Mouse (Mus musculus) forebrain, embryonic 16.5 days (tissue): ENCODE measurements around the gene Fes. TPM values are rescaled to one million over a fixed set of nuclear protein-coding genes. Genes with fewer than 3 reads are reported as not detected.
A peak's percentile ranks its signal among the peaks of the same experiment; 100 is the strongest.

Source experiments
- ATAC-seq: fragments of 200-750 bp; cut with Nextera tagmentation; 2 replicates; pipeline ENCODE4 v1.8.0; 2017; ENCODE audit warnings: mild to moderate bottlenecking, moderate library complexity
- H3K27ac ChIP-seq: fragments of 300-500 bp; sonication (generic); 2 replicates; pipeline ENCODE4 v1.5.1; 2014; ENCODE audit warnings: low read length, control low read depth
- H3K27me3 ChIP-seq: fragments of 300-500 bp; sonication (generic); replicated peaks from 2 replicates; pipeline ENCODE4 v1.6.1; 2014; ENCODE audit warnings: low read length; ENCODE audit not compliant: control insufficient read depth, insufficient read depth
- H3K36me3 ChIP-seq: fragments of 300-500 bp; sonication (generic); 2 replicates; pipeline ENCODE4 v1.6.1; 2014; ENCODE audit not compliant: control insufficient read depth, insufficient read depth
- H3K4me1 ChIP-seq: fragments of 300-500 bp; sonication (generic); replicated peaks from 2 replicates; pipeline ENCODE4 v1.6.1; 2014; ENCODE audit warnings: low read length; ENCODE audit not compliant: control insufficient read depth, insufficient read depth
- H3K4me2 ChIP-seq: fragments of 300-500 bp; sonication (generic); 2 replicates; pipeline ENCODE4 v1.6.1; 2014; ENCODE audit warnings: mild to moderate bottlenecking, low read length, control low read depth
- H3K4me3 ChIP-seq: fragments of 300-500 bp; sonication (generic); replicated peaks from 2 replicates; pipeline ENCODE4 v1.5.1; 2014; ENCODE audit warnings: mild to moderate bottlenecking, low read length, control low read depth
- H3K9ac ChIP-seq: fragments of 300-500 bp; sonication (generic); replicated peaks from 2 replicates; pipeline ENCODE4 v1.6.1; 2014; ENCODE audit warnings: low read depth, low read length, control low read depth
- H3K9me3 ChIP-seq: fragments of 300-500 bp; sonication (generic); 2 replicates; pipeline ENCODE4 v1.6.1; 2016; ENCODE audit warnings: low read length; ENCODE audit not compliant: control insufficient read depth
- WGBS: fragments of 180-500 bp; shearing (Covaris S2); extraction: QIAGEN DNeasy Blood & Tissue Kit; methylation state at CpG from one replicate; pipeline ENCODE4 v1.1.7; 2014; 5-methylcytosine and 5-hydroxymethylcytosine counted together
- polyA plus RNA-seq: library from polyadenylated mRNA; unstranded; fragments of >200 nt; fragmentation: Nextera tagmentation; extraction: Ambion mirVana; gene quantifications from 2 replicates; pipeline ENCODE4 v1.2.1, GENCODE M21; 2015

Gene Fes
- 2.8 and 4.7 TPM in 2 replicates for polyA plus RNA-seq

DNA sequence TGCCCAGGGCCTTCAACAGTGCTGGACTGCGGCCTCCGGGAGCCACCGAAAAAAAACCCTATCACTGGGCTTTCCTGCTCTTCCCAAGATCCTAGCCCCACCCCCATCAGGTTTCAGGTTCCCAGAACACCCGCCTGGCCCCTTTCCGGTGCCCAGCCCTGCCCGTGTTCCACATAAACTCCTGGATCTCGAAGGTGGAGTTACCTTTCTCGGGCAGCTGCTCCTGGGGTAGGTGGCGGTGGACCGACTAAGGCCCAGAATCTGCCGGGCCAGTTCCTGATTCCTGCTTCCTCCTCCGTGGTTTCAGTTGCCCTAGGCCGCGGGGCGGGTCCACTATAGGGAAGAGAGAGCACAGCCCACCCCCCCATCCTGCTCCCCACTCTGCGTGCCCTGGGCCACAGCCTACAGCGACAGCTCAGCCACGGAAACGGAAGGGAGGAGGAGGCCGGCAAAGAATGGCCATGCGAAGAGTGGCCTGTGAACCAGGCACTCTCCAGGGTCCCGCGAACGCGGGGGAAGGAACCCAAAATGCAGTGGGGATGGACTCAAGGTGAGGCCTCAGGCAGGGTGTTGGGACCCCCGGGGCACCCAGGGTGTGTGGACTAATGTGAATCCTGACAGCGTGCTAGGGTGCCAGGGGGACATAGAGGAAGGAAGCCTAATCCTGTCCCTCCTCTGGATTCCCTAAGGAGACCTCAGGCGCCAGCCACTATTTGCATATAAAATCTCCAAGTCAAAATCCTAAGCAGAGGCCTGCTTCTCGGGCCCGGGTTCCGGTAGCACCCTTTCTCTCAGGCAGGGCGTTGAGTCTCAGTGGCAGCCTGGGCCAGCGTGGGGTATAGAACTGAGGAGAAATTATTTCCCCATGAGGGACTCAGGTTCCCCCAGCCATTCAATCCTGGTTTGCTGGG is at the start of gene Fes:
Gene Fes, minus strand, starts transcription at position 314 of the 911 bp plus-strand sequence.
- Histone ChIP-seq H3K4me3 (no peak within 1 kb of the TSS), H3K9me3 (no peaks in the 10 kb centered on the region), H3K9ac (no peak within 1 kb of the TSS), H3K27ac (no peak within 1 kb of the TSS), H3K27me3 (peaks cover 7% of the 10 kb centered on the region), H3K36me3 (peaks cover 8% of the 10 kb centered on the region), H3K4me1 (peaks cover 5% of the 10 kb centered on the region; the same call in 1 of the 2 replicates), H3K4me2 (no peak within 1 kb of the TSS)
- ATAC-seq, result 0 out of 2 replicates have a peak, but pooled peaks have one; percentile 10
- 14% methylated on average over 33 of the region's 33 CpGs for WGBS

GRCm38 (mm10) chr7:80436571-80436970 is 48.8 kb upstream of the Fes start:
- Histone ChIP-seq H3K4me1 (peaks cover 11% of the 10 kb centered on the region), H3K36me3 (no peaks in the 10 kb centered on the region), H3K27ac (no peak overlapping the region), H3K9me3 (no peaks in the 10 kb centered on the region), H3K4me3 (no peak overlapping the region), H3K4me2 (no peak overlapping the region), H3K27me3 (no peaks in the 10 kb centered on the region), H3K9ac (no peak overlapping the region)
- 89% methylated on average over 7 of the region's 7 CpGs for WGBS
- no peak for ATAC-seq

- no peak for ATAC-seq
- H3K9ac ChIP-seq, result no peak overlapping the region
- H3K36me3 ChIP-seq, result no peaks in the 10 kb centered on the region
Observed at GRCm38 (mm10) chr7:80435594-80435993, 47.8 kb upstream of the Fes start.

GRCm38 (mm10) chr7:80429661-80430060 is 41.9 kb upstream of the Fes start:
- no peak for ATAC-seq
- Histone ChIP-seq H3K9me3 (no peaks in the 10 kb centered on the region), H3K4me3 (no peak overlapping the region), H3K27me3 (no peaks in the 10 kb centered on the region), H3K36me3 (no peaks in the 10 kb centered on the region), H3K9ac (no peak overlapping the region), H3K4me2 (no peak overlapping the region), H3K4me1 (no peaks in the 10 kb centered on the region), H3K27ac (no peak overlapping the region)
- 91% methylated on average over 12 of the region's 12 CpGs for WGBS

More at GRCm38 (mm10) chr7:80435594-80435993, 47.8 kb upstream of the Fes start:
- 88% methylated on average over 3 of the region's 3 CpGs for WGBS
- no peaks in the 10 kb centered on the region for H3K9me3 ChIP-seq
- no peaks in the 10 kb centered on the region for H3K27me3 ChIP-seq
- peaks cover 9% of the 10 kb centered on the region for H3K4me1 ChIP-seq
- H3K4me2 ChIP-seq, result no peak overlapping the region
- no peak overlapping the region for H3K27ac ChIP-seq
- no peak overlapping the region for H3K4me3 ChIP-seq

DNA sequence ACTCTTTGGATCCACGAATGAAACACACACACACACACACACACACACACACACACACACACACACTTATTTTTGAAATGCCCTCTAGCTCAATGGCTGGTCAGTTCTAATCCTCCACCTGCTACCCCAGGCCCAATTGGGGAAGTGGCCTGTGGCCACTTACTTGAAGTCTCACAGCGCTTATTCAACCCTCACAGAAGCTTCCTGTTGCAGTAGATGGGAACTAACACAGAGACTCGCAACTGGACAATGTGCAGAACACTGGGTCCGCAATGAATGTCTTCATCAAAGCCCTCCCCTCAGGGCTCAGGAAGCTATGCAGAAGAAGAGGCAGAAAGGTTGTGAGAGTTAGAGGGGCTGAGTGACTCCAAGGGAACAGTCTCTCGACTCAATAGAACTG is 40.0 kb upstream of the Fes start:
- ATAC-seq, result no peak
- no peaks in the 10 kb centered on the region for H3K9me3 ChIP-seq
- no peaks in the 10 kb centered on the region for H3K27me3 ChIP-seq
- H3K27ac ChIP-seq, result no peak overlapping the region
- H3K4me2 ChIP-seq, result no peak overlapping the region
- WGBS, result 83% methylated on average over 5 of the region's 5 CpGs
- no peak overlapping the region for H3K9ac ChIP-seq
- no peak overlapping the region for H3K4me3 ChIP-seq
- H3K36me3 ChIP-seq, result no peaks in the 10 kb centered on the region
- H3K4me1 ChIP-seq, result peaks cover 1% of the 10 kb centered on the region

GRCm38 (mm10) chr7:80426363-80426762 is 38.6 kb upstream of the Fes start:
- Histone ChIP-seq H3K36me3 (no peaks in the 10 kb centered on the region), H3K9me3 (no peaks in the 10 kb centered on the region), H3K9ac (no peak overlapping the region), H3K4me3 (no peak overlapping the region), H3K4me1 (peaks cover 3% of the 10 kb centered on the region), H3K4me2 (no peak overlapping the region), H3K27ac (no peak overlapping the region), H3K27me3 (no peaks in the 10 kb centered on the region)
- 81% methylated on average over 7 of the region's 7 CpGs for WGBS
- no peak for ATAC-seq

DNA sequence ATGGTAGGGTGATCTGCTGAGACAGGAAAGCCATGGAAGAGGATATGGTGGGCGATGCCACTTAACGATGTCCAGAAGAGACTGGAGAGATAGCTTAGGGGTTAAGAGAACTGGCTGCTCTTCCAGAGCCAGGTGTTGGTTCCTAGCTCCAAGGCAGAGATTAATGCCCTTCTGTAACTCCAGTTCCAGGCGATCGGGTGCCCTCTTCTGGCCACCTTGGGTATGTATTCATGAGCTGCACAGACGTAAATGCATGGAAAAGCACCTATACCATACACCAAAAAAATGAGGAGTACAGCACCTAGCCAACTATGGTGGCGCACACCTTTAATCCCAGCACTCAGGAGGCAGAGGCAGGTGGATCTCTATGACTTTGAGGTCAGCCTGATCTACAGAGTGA is 37.0 kb upstream of the Fes start:
- no peak overlapping the region for H3K4me2 ChIP-seq
- H3K27me3 ChIP-seq, result no peaks in the 10 kb centered on the region
- ATAC-seq, result no peak
- no peaks in the 10 kb centered on the region for H3K36me3 ChIP-seq
- no peak overlapping the region for H3K27ac ChIP-seq
- no peak overlapping the region for H3K4me3 ChIP-seq
- 89% methylated on average over 6 of the region's 6 CpGs for WGBS
- H3K9me3 ChIP-seq, result no peaks in the 10 kb centered on the region
- H3K9ac ChIP-seq, result no peak overlapping the region
- H3K4me1 ChIP-seq, result peaks cover 3% of the 10 kb centered on the region

- Histone ChIP-seq H3K4me2 (peak overlapping the region; percentile 25; the same call in 1 of the 2 replicates), H3K9me3 (no peaks in the 10 kb centered on the region), H3K27me3 (no peaks in the 10 kb centered on the region), H3K4me1 (peaks cover 3% of the 10 kb centered on the region), H3K9ac (no peak overlapping the region), H3K27ac (no peak overlapping the region), H3K4me3 (no peak overlapping the region), H3K36me3 (no peaks in the 10 kb centered on the region)
- no peak for ATAC-seq
- 24% methylated on average over 20 of the region's 20 CpGs for WGBS
Observed at GRCm38 (mm10) chr7:80422759-80423480, 35.2 kb upstream of the Fes start.

- no peaks in the 10 kb centered on the region for H3K36me3 ChIP-seq
- H3K4me3 ChIP-seq, result no peak overlapping the region
- H3K4me2 ChIP-seq, result no peak overlapping the region
- H3K27ac ChIP-seq, result no peak overlapping the region
- ATAC-seq, result no peak
- no peaks in the 10 kb centered on the region for H3K9me3 ChIP-seq
- WGBS, result 90% methylated on average over 6 of the region's 6 CpGs
- peaks cover 3% of the 10 kb centered on the region for H3K4me1 ChIP-seq
- no peak overlapping the region for H3K9ac ChIP-seq
- H3K27me3 ChIP-seq, result no peaks in the 10 kb centered on the region
Observed at GRCm38 (mm10) chr7:80421576-80421975, 33.8 kb upstream of the Fes start.
